Mouse (Mus musculus): Measurements from ENCODE around the gene Sobp. TPM values are rescaled to one million over a fixed set of nuclear protein-coding genes. Genes with fewer than 3 reads are reported as not detected.

The Sobp gene
- polyA plus RNA-seq, 1 experiment from 2014 or later = 0.29 TPM

DNA sequence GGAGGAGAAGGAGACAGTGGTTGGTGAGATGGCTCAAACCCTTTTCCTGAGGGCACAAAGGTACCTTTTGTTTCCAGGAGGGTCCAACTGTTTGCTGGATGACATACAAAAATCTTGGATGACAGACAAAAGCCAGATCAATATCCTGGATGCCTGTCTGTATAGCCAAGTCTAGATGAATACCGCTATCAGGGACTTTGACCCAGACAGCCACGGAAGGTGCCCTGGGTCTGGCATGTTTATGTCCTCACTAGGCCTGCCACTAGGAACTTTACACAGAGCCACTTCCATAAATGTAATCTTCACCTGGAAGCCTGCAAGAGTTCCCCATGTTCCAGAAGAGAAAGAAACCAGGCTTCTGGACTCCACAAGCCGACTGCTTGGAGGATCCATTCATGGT is 172.9 kb downstream of the Sobp start:
- ATAC-seq (ENCODE audit: low read depth) = no peak
- Histone ChIP-seq H3K27me3 (ENCODE audit: control insufficient read depth, insufficient read depth, low read depth, low read length) (no peaks in the 10 kb centered on the region), H3K4me3 (ENCODE audit: low read length) (no peak overlapping the region), H3K36me3 (ENCODE audit: control insufficient read depth, insufficient read depth, low read length) (no peaks in the 10 kb centered on the region), H3K4me2 (ENCODE audit: low read depth, low read length) (no peak overlapping the region), H3K27ac (ENCODE audit: low read length) (no peak overlapping the region), H3K9me3 (ENCODE audit: control insufficient read depth, low read length) (no peaks in the 10 kb centered on the region), H3K9ac (ENCODE audit: low read length) (no peak overlapping the region), H3K4me1 (replicated peaks; ENCODE audit: control insufficient read depth, insufficient read depth, low read length) (peaks cover 15% of the 10 kb centered on the region)
- 65% methylated on average over 3 of the region's 3 CpGs for WGBS

DNA sequence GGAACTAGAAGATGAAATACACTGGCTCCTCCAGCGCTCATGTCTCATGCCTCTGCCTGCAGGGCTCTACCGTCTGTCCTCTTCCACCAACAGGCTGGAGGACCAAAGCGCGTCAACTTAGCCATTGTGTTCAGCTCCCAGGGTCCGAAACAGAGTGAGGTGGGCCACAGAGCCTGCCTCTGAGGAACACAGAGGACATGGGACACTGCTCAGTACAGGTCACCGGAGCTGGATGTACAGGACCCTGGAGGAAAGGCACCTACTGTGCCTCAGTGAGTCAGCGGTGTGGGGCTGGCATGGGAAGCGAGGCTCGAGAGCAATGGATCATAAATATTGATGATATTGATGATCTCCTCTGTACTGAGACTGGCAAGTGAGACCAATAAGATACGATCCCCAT is 175.0 kb downstream of the Sobp start:
- no peaks in the 10 kb centered on the region for H3K9me3 ChIP-seq (ENCODE audit: control insufficient read depth, low read length)
- no peaks in the 10 kb centered on the region for H3K27me3 ChIP-seq (ENCODE audit: control insufficient read depth, insufficient read depth, low read depth, low read length)
- WGBS = 95% methylated on average over 10 of the region's 10 CpGs
- no peak overlapping the region for H3K4me2 ChIP-seq (ENCODE audit: low read depth, low read length)
- no peak for ATAC-seq (ENCODE audit: low read depth)
- no peaks in the 10 kb centered on the region for H3K36me3 ChIP-seq (ENCODE audit: control insufficient read depth, insufficient read depth, low read length)
- H3K4me1 ChIP-seq (replicated peaks; ENCODE audit: control insufficient read depth, insufficient read depth, low read length) = peaks cover 27% of the 10 kb centered on the region
- H3K4me3 ChIP-seq (ENCODE audit: low read length) = no peak overlapping the region
- no peak overlapping the region for H3K27ac ChIP-seq (ENCODE audit: low read length)
- H3K9ac ChIP-seq (ENCODE audit: low read length) = no peak overlapping the region

DNA sequence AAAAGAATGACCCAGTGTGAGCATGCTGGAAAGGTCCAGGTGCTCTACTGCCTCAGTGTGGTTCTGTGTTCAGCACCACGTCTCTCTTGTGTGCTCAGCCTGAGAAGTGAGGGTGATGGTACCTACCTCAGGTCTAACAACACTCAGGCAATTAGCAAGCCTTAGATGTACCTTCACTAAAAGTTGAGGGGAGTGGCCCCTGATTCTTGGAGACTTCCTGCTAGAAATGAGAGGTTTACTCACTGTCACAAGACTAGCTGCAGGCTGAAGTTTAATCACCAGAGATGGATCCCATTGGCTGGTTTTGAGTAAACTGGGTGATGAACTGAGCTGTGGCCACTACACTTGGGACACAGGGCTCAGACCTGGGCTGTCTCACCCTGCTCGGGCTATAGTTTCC is 177.1 kb downstream of the Sobp start:
- no peak for ATAC-seq (ENCODE audit: low read depth)
- Histone ChIP-seq H3K4me2 (ENCODE audit: low read depth, low read length) (no peak overlapping the region), H3K27me3 (ENCODE audit: control insufficient read depth, insufficient read depth, low read depth, low read length) (peaks cover 3% of the 10 kb centered on the region), H3K4me3 (ENCODE audit: low read length) (no peak overlapping the region), H3K36me3 (ENCODE audit: control insufficient read depth, insufficient read depth, low read length) (no peaks in the 10 kb centered on the region), H3K4me1 (replicated peaks; ENCODE audit: control insufficient read depth, insufficient read depth, low read length) (peaks cover 20% of the 10 kb centered on the region; the same call in 1 of the 2 replicates), H3K9me3 (ENCODE audit: control insufficient read depth, low read length) (no peaks in the 10 kb centered on the region), H3K27ac (ENCODE audit: low read length) (no peak overlapping the region), H3K9ac (ENCODE audit: low read length) (no peak overlapping the region)
- 90% methylated on average over 2 of the region's 2 CpGs for WGBS

DNA sequence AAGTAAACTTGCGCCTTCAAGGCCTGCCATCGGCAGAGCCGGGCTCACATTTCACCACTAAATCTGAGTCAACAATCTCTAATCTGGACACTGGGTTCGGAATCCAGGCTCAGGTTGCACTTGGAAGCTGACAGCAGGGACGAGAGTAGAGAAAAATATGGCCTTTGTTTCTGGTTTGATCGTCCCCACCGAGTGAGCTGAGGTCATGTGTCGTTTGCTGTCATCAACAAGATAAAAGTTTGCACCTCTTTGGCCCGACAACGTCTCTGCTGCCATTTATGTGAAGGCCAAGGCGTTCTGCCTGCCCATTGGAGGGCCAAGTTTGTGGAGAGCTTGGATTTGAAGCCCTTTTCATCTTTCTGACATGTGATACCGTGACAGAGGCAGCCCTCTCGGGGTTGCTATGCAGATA is 178.8 kb downstream of the Sobp start:
- Histone ChIP-seq H3K4me3 (ENCODE audit: low read length) (no peak overlapping the region), H3K27ac (ENCODE audit: low read length) (no peak overlapping the region), H3K4me2 (ENCODE audit: low read depth, low read length) (no peak overlapping the region), H3K9me3 (ENCODE audit: control insufficient read depth, low read length) (no peaks in the 10 kb centered on the region), H3K36me3 (ENCODE audit: control insufficient read depth, insufficient read depth, low read length) (no peaks in the 10 kb centered on the region), H3K4me1 (replicated peaks; ENCODE audit: control insufficient read depth, insufficient read depth, low read length) (peaks cover 15% of the 10 kb centered on the region; the same call in 1 of the 2 replicates), H3K9ac (ENCODE audit: low read length) (0 out of 2 replicates have a peak overlapping the region, but pooled peaks have one; percentile 21), H3K27me3 (ENCODE audit: control insufficient read depth, insufficient read depth, low read depth, low read length) (peaks cover 4% of the 10 kb centered on the region)
- no peak for ATAC-seq (ENCODE audit: low read depth)
- WGBS = 14% methylated on average over 13 of the region's 13 CpGs

DNA sequence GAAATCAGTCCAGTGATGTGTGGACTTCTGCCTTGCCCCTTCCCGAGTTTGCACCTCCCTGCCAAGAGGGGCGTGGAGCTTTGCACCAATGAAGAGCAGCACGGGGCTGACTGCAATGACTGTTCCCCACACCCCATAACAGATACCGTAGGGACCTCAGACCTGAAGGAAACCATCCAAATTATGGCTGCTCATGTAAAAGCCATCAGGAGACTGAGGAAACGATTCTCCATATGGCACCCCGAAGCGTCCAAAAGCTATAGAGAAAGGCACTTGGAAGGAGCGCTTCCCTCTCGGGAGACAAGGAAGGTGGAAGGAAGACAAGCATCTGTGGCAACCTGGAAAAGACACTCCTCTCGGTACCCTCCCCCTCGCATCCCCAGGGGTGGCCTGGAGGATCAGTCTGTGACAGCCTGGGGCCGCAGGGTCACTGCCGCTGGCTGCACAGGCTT is 180.0 kb downstream of the Sobp start:
- peak; percentile 32; the same call in 1 of the 2 replicates for ATAC-seq (ENCODE audit: low read depth)

DNA sequence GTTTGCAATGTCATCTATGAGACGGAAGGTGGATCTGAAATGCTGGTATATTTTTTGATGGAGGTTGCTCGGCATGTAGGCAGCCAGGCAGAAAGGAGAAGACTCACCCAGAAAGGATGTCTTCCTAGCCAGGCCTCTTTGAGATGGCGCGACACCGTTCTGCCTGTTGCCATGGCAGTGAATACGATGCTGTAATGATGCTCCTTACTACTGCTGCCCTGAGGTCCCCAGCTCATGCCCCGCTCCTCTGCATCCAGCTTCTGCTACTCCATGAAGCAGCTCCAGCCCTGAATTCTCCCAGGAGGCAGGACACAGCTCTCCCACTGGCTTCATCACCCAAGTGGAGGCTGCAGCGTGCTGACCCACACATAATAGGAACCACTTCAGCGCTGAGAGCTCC is 183.3 kb downstream of the Sobp start:
- Histone ChIP-seq H3K36me3 (ENCODE audit: control insufficient read depth, insufficient read depth, low read length) (no peaks in the 10 kb centered on the region), H3K27me3 (ENCODE audit: control insufficient read depth, insufficient read depth, low read depth, low read length) (peaks cover 4% of the 10 kb centered on the region), H3K9ac (ENCODE audit: low read length) (no peak overlapping the region), H3K27ac (ENCODE audit: low read length) (no peak overlapping the region), H3K4me3 (ENCODE audit: low read length) (no peak overlapping the region), H3K4me1 (replicated peaks; ENCODE audit: control insufficient read depth, insufficient read depth, low read length) (peaks cover 15% of the 10 kb centered on the region; the same call in 1 of the 2 replicates), H3K9me3 (ENCODE audit: control insufficient read depth, low read length) (no peaks in the 10 kb centered on the region), H3K4me2 (ENCODE audit: low read depth, low read length) (no peak overlapping the region)
- WGBS = 73% methylated on average over 9 of the region's 9 CpGs
- ATAC-seq (ENCODE audit: low read depth) = no peak

More for the DNA sequence above, 180.0 kb downstream of the Sobp start:
- peaks cover 15% of the 10 kb centered on the region; the same call in 1 of the 2 replicates for H3K4me1 ChIP-seq (replicated peaks; ENCODE audit: control insufficient read depth, insufficient read depth, low read length)
- H3K9me3 ChIP-seq (ENCODE audit: control insufficient read depth, low read length) = no peaks in the 10 kb centered on the region
- WGBS = 18% methylated on average over 13 of the region's 13 CpGs
- H3K27ac ChIP-seq (ENCODE audit: low read length) = no peak overlapping the region
- no peak overlapping the region for H3K9ac ChIP-seq (ENCODE audit: low read length)
- H3K27me3 ChIP-seq (ENCODE audit: control insufficient read depth, insufficient read depth, low read depth, low read length) = peaks cover 4% of the 10 kb centered on the region
- no peak overlapping the region for H3K4me3 ChIP-seq (ENCODE audit: low read length)
- peak overlapping the region; percentile 26; the same call in 1 of the 2 replicates for H3K4me2 ChIP-seq (ENCODE audit: low read depth, low read length)
- no peaks in the 10 kb centered on the region for H3K36me3 ChIP-seq (ENCODE audit: control insufficient read depth, insufficient read depth, low read length)

DNA sequence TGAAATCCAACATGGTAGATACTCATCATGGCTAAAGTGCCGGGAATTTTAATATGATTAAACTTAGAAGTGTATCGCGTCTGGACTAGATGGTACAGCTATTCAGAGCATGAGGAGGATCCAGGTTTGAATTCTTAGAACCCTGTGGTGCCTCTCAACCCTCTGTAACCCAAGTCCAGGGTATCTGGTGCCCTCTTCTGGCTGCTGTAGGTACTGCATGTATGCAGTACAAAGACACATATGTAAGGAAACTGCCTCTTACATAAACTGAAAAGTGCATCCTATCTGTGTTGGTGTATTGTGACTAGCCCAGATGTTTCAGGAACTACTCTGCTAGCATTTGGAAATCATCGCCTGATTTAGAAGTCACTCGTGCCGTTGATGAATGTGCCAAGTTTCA is 184.4 kb downstream of the Sobp start:
- Histone ChIP-seq H3K4me3 (ENCODE audit: low read length) (no peak overlapping the region), H3K27ac (ENCODE audit: low read length) (no peak overlapping the region), H3K9me3 (ENCODE audit: control insufficient read depth, low read length) (no peaks in the 10 kb centered on the region), H3K9ac (ENCODE audit: low read length) (no peak overlapping the region), H3K4me2 (ENCODE audit: low read depth, low read length) (no peak overlapping the region), H3K4me1 (replicated peaks; ENCODE audit: control insufficient read depth, insufficient read depth, low read length) (peaks cover 8% of the 10 kb centered on the region; the same call in 1 of the 2 replicates), H3K36me3 (ENCODE audit: control insufficient read depth, insufficient read depth, low read length) (no peaks in the 10 kb centered on the region), H3K27me3 (ENCODE audit: control insufficient read depth, insufficient read depth, low read depth, low read length) (peaks cover 4% of the 10 kb centered on the region)
- 32% methylated on average over 6 of the region's 6 CpGs for WGBS
- ATAC-seq (ENCODE audit: low read depth) = no peak

DNA sequence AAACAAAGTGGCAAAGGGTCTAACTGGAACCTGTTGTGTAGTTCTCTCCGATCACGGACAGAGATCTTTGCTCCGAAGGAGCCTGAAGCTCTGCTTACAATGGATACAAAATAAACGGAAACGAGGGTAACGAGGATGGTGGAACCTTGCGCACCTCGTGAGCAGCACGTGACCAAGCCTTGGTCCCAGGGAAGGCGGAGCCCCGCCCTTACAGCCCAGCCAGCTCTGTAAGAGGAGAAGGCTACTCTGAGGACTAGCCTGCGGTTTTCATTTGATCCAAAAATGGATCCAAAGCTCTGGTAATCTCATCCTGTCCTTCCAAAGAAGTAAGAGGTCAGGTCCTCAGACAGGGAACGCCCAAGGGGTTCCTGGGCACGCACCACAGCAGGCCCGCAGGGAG is 185.7 kb downstream of the Sobp start:
- H3K4me2 ChIP-seq (ENCODE audit: low read depth, low read length) = no peak overlapping the region
- H3K9ac ChIP-seq (ENCODE audit: low read length) = no peak overlapping the region
- no peaks in the 10 kb centered on the region for H3K4me1 ChIP-seq (replicated peaks; ENCODE audit: control insufficient read depth, insufficient read depth, low read length)
- no peaks in the 10 kb centered on the region for H3K9me3 ChIP-seq (ENCODE audit: control insufficient read depth, low read length)
- no peak for ATAC-seq (ENCODE audit: low read depth)
- no peak overlapping the region for H3K4me3 ChIP-seq (ENCODE audit: low read length)
- no peak overlapping the region for H3K27ac ChIP-seq (ENCODE audit: low read length)
- no peaks in the 10 kb centered on the region for H3K36me3 ChIP-seq (ENCODE audit: control insufficient read depth, insufficient read depth, low read length)
- WGBS = 55% methylated on average over 15 of the region's 15 CpGs
- peaks cover 4% of the 10 kb centered on the region for H3K27me3 ChIP-seq (ENCODE audit: control insufficient read depth, insufficient read depth, low read depth, low read length)

DNA sequence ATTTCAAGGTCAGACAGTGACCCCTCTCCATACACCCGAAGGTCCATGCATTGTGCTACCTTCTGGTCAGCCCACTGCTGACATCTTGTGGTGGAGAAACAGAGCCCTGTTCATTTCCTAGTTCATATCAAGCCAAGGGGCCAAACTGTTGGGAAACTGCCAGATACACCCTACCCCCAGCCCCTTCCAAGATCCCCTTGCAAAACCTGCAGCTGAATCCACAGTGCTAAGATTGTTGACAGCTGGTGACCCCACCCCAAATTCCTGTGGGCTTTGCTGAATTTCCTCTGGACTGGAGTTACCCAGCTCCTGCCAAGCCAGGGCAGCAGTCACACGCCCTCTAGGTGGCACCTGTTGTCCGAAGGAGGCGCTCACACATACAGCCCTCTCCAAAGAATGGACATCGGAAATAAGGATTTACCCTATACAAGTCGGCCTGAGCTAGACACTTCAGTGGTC is 186.7 kb downstream of the Sobp start:
- H3K4me2 ChIP-seq (ENCODE audit: low read depth, low read length) = no peak overlapping the region
- no peak overlapping the region for H3K4me3 ChIP-seq (ENCODE audit: low read length)
- H3K4me1 ChIP-seq (replicated peaks; ENCODE audit: control insufficient read depth, insufficient read depth, low read length) = no peaks in the 10 kb centered on the region
- H3K27me3 ChIP-seq (ENCODE audit: control insufficient read depth, insufficient read depth, low read depth, low read length) = peaks cover 4% of the 10 kb centered on the region
- H3K9me3 ChIP-seq (ENCODE audit: control insufficient read depth, low read length) = no peaks in the 10 kb centered on the region
- H3K36me3 ChIP-seq (ENCODE audit: control insufficient read depth, insufficient read depth, low read length) = no peaks in the 10 kb centered on the region
- no peak overlapping the region for H3K27ac ChIP-seq (ENCODE audit: low read length)
- no peak overlapping the region for H3K9ac ChIP-seq (ENCODE audit: low read length)
- WGBS = 16% methylated on average over 6 of the region's 6 CpGs
- ATAC-seq (ENCODE audit: low read depth) = peak; percentile 69

DNA sequence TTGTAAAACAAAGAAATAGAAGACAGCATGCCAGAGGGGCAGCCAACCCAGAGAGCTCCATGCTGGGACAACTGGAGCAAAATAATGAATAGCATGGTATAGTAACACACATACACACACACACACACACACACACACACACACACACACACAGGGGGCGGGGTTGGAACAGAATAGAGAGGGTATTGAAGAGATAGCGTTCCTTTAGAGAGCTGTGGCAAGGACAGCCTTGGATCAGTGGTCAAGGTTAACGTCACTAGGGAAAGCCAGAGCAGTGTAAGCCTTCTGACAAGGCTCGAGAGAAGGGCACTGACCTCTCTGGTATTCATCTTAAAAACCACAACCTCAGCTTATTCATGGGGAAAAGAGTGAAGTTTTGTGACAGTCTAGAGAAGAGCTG is 189.4 kb downstream of the Sobp start:
- no peak overlapping the region for H3K4me2 ChIP-seq (ENCODE audit: low read depth, low read length)
- no peaks in the 10 kb centered on the region for H3K27me3 ChIP-seq (ENCODE audit: control insufficient read depth, insufficient read depth, low read depth, low read length)
- no peaks in the 10 kb centered on the region for H3K9me3 ChIP-seq (ENCODE audit: control insufficient read depth, low read length)
- H3K27ac ChIP-seq (ENCODE audit: low read length) = no peak overlapping the region
- H3K36me3 ChIP-seq (ENCODE audit: control insufficient read depth, insufficient read depth, low read length) = no peaks in the 10 kb centered on the region
- no peak overlapping the region for H3K4me3 ChIP-seq (ENCODE audit: low read length)
- no peak overlapping the region for H3K9ac ChIP-seq (ENCODE audit: low read length)
- 73% methylated on average over 4 of the region's 4 CpGs for WGBS
- no peaks in the 10 kb centered on the region for H3K4me1 ChIP-seq (replicated peaks; ENCODE audit: control insufficient read depth, insufficient read depth, low read length)
- no peak for ATAC-seq (ENCODE audit: low read depth)

Data from lung, embryonic 16.5 days (tissue).